In genomic region chr2:174343566-174343965, GRCm38 (mm10) we compare ENCODE assay signal across 8 mouse cellular contexts. TPM values are rescaled to one million over a fixed set of nuclear protein-coding genes. Genes with fewer than 3 reads are reported as not detected.
DNase-seq lines count a peak whose midpoint lies in the region; ATAC-seq and TF ChIP-seq lines count a peak whose summit lies in the region.
"Had no signal": no experiment of that assay in that cellular context is flagged by ENCODE, and none has a peak within 500 bp of the region (broad histone marks: within the 10 kb centered on the region; RNA-seq: fewer than 3 reads in every experiment).

No protein-coding gene starts in this region.

- no peak for TF ChIP-seq CTCF in lung, adult 2 months (IDR thresholded peaks at IDR 0.05; ENCODE audit: insufficient read depth, low read length)
- TF ChIP-seq CTCF in intestine, postnatal 0 days (IDR thresholded peaks at IDR 0.05; ENCODE audit: low read depth), result no peak

- H3K4me2 ChIP-seq in forebrain, embryonic 14.5 days (ENCODE audit: low read length), result no peak overlapping the region
- H3K4me2 ChIP-seq in intestine, postnatal 0 days (replicated peaks; ENCODE audit: low read depth), result peak overlapping the region; percentile 24; the same call in 1 of the 2 replicates
- H3K4me2 ChIP-seq in neural tube, embryonic 15.5 days, result peak overlapping the region; percentile 38

- ATAC-seq in forebrain, embryonic 14.5 days, result no peak
- ATAC-seq in intestine, postnatal 0 days, result no peak
- ATAC-seq in neural tube, embryonic 15.5 days (ENCODE audit: low FRiP score), result no peak
- ATAC-seq in megakaryocyte-erythroid progenitor cell, adult 5-6 weeks (replicated peaks; ENCODE audit: low FRiP score, low TSS enrichment, poor library complexity, severe bottlenecking), result no peak
- no peak for ATAC-seq in monocyte, adult 5-6 weeks (replicated peaks; ENCODE audit: insufficient number of reproducible peaks, low FRiP score, low TSS enrichment, poor library complexity, severe bottlenecking)

- peaks cover 43% of the 10 kb centered on the region for H3K36me3 ChIP-seq in forebrain, embryonic 14.5 days (ENCODE audit: control insufficient read depth, insufficient read depth, low read length)
- H3K36me3 ChIP-seq in intestine, postnatal 0 days (ENCODE audit: control insufficient read depth, insufficient read depth), result peaks cover 41% of the 10 kb centered on the region
- peaks cover 36% of the 10 kb centered on the region for H3K36me3 ChIP-seq in neural tube, embryonic 15.5 days

- no peak for TF ChIP-seq POLR2A in lung, adult 2 months (IDR thresholded peaks at IDR 0.05; ENCODE audit: borderline replicate concordance, extremely low read depth, low read depth, low read length)

- H3K4me1 ChIP-seq in lung, adult 2 months (ENCODE audit: control insufficient read depth, insufficient read depth, low read length), result peaks cover 29% of the 10 kb centered on the region
- H3K4me1 ChIP-seq in forebrain, embryonic 14.5 days (ENCODE audit: control insufficient read depth, insufficient read depth, low read length), result peaks cover 26% of the 10 kb centered on the region
- no peaks in the 10 kb centered on the region for H3K4me1 ChIP-seq in intestine, postnatal 0 days (replicated peaks; ENCODE audit: control insufficient read depth, insufficient read depth, low read length)
- peaks cover 59% of the 10 kb centered on the region for H3K4me1 ChIP-seq in neural tube, embryonic 15.5 days

- peak overlapping the region; percentile 27; the same call in 1 of the 2 replicates for H3K27ac ChIP-seq in forebrain, embryonic 14.5 days (ENCODE audit: low read depth, low read length)
- peak overlapping the region; percentile 24; the same call in 1 of the 2 replicates for H3K27ac ChIP-seq in intestine, postnatal 0 days (ENCODE audit: low read depth, low read length)
- peak overlapping the region; percentile 72 for H3K27ac ChIP-seq in neural tube, embryonic 15.5 days (replicated peaks)

- DNase-seq in lung, adult 2 months, result peak; percentile 16
- no peak for DNase-seq in lung, postnatal 36 days
- DNase-seq in forebrain, embryonic 14.5 days (ENCODE audit: low spot score), result no peak

- WGBS in lung, adult 2 months, result 0% methylated on average over 1 of the region's 1 CpGs
- WGBS in forebrain, embryonic 14.5 days, result 42% methylated on average over 1 of the region's 1 CpGs
- 48% methylated on average over 1 of the region's 1 CpGs for WGBS in intestine, postnatal 0 days
- WGBS in neural tube, embryonic 15.5 days, result 46% methylated on average over 1 of the region's 1 CpGs

- no peak overlapping the region for H3K9ac ChIP-seq in forebrain, embryonic 14.5 days (ENCODE audit: low read length)
- H3K9ac ChIP-seq in intestine, postnatal 0 days (ENCODE audit: low read depth, low read length), result no peak overlapping the region
- no peak overlapping the region for H3K9ac ChIP-seq in neural tube, embryonic 15.5 days (replicated peaks)

- no peaks in the 10 kb centered on the region for H3K9me3 ChIP-seq in forebrain, embryonic 14.5 days (replicated peaks; ENCODE audit: control insufficient read depth, low read length)
- H3K9me3 ChIP-seq in intestine, postnatal 0 days (ENCODE audit: control insufficient read depth), result no peaks in the 10 kb centered on the region
- H3K9me3 ChIP-seq in neural tube, embryonic 15.5 days (replicated peaks), result no peaks in the 10 kb centered on the region

- no peaks in the 10 kb centered on the region for H3K27me3 ChIP-seq in forebrain, embryonic 14.5 days (replicated peaks; ENCODE audit: control insufficient read depth, insufficient read depth, low read length)
- no peaks in the 10 kb centered on the region for H3K27me3 ChIP-seq in intestine, postnatal 0 days (replicated peaks; ENCODE audit: control insufficient read depth, insufficient read depth, low read length)
- no peaks in the 10 kb centered on the region for H3K27me3 ChIP-seq in neural tube, embryonic 15.5 days (replicated peaks)

- no peak overlapping the region for H3K4me3 ChIP-seq in lung, adult 2 months (replicated peaks; ENCODE audit: extremely low read depth, low read depth, low read length)
- no peak overlapping the region for H3K4me3 ChIP-seq in forebrain, embryonic 14.5 days (ENCODE audit: low read depth, low read length)
- H3K4me3 ChIP-seq in intestine, postnatal 0 days (ENCODE audit: low read depth, low read length), result no peak overlapping the region
- H3K4me3 ChIP-seq in neural tube, embryonic 15.5 days (replicated peaks), result no peak overlapping the region

RNA-seq across cellular contexts. Expression of gene Gm20721, which starts 2.9 kb away (rescaled TPM):
- not detected in 2 replicates for polyA plus RNA-seq in lung, adult 2 months (2012; rRNA removed)
- polyA plus RNA-seq in forebrain, embryonic 14.5 days (2014; fragmentation: Nextera tagmentation; extraction: Ambion mirVana), result 5.9 and 6.3 TPM in 2 replicates
- 2.7 and 3.5 TPM in 2 replicates for polyA plus RNA-seq in intestine, postnatal 0 days (2015; fragmentation: Nextera tagmentation; extraction: Ambion mirVana)
- 17.0 and 19.8 TPM in 2 replicates for polyA plus RNA-seq in neural tube, embryonic 15.5 days (2015; fragmentation: Nextera tagmentation; extraction: Ambion mirVana)
- total RNA-seq in megakaryocyte-erythroid progenitor cell, adult 5-6 weeks (2014; fragmentation: Nextera tagmentation), result 0.13 TPM in 1 of 2 replicates, not detected in the other
- total RNA-seq in megakaryocyte-erythroid progenitor cell, adult 5-6 weeks (2017), result 2.7 and 5.7 TPM in 2 replicates
- 8.0 to 16.0 TPM (median 12.4 TPM) in 3 replicates for total RNA-seq in monocyte, adult 5-6 weeks (2017)
- polyA plus RNA-seq: testis, adult 2 months had no signal

RNA-seq across cellular contexts. Expression of gene Gnas, which starts 59.4 kb away (rescaled TPM):
- 897 and 1,050 TPM in 2 replicates for polyA plus RNA-seq in lung, adult 2 months (2012; rRNA removed)
- polyA plus RNA-seq in forebrain, embryonic 14.5 days (2014; fragmentation: Nextera tagmentation; extraction: Ambion mirVana), result 966 and 1,076 TPM in 2 replicates
- 686 and 705 TPM in 2 replicates for polyA plus RNA-seq in intestine, postnatal 0 days (2015; fragmentation: Nextera tagmentation; extraction: Ambion mirVana)
- 1,725 and 1,770 TPM in 2 replicates for polyA plus RNA-seq in neural tube, embryonic 15.5 days (2015; fragmentation: Nextera tagmentation; extraction: Ambion mirVana)
- total RNA-seq in megakaryocyte-erythroid progenitor cell, adult 5-6 weeks (2014; fragmentation: Nextera tagmentation), result 439 and 465 TPM in 2 replicates
- 227 and 273 TPM in 2 replicates for total RNA-seq in megakaryocyte-erythroid progenitor cell, adult 5-6 weeks (2017)
- 224 to 349 TPM (median 269 TPM) in 3 replicates for total RNA-seq in monocyte, adult 5-6 weeks (2017)
